Mouse (Mus musculus): ENCODE measurements at regions not wholly inside any gene's neighbourhood (a gene's known extent, or its start where the extent isn't known, plus 50 kb on each side); places are given as distances from the start of the nearest gene placed in this dataset.
"Not testable (repeated sequence)": the region's sequence is repeated elsewhere in the genome, so short reads cannot be mapped to it uniquely, and the experiment has no call there.

DNA sequence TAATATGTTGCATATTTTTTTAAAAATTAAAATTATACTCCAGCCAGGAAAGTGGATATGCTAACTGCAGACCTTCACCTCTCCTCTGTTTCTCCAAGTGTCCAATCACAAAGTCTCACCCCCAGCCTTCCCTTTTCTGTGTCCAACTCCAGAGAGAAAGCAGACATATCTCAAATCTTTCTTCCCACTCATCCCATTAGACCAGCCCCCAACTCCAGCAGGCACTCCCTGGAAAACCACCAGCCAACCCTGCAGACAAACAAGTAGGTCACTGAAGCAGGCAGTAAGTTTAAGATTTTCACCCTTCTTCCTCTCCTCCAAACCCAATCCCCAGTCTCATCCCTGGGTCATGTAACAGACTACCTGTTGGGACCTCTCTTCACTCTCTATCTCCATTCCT lies 94.2 kb upstream of the Ptgfr start:
- DNase-seq (ENCODE audit: low spot score), result no peak

DNA sequence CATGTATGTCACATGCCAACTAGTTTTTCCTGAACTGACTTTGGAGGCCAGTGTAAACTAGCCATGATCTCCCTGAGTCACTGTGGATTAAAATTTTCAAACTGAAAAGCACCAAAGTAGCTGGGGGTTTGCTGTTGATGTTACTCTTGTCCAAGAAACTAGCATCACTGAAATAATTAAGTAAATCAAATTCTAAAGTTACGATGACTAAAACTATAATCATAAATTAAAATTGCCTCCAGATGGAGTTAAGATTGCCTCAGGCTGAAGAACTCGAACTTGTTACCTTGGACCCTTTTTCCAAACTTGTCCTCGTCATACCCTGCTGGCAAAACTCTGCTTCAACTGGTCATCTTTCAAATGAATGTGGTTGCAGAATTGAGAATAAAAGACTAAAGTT lies 93.7 kb upstream of the Ptgfr start:
- no peak for DNase-seq (ENCODE audit: low spot score)

DNA sequence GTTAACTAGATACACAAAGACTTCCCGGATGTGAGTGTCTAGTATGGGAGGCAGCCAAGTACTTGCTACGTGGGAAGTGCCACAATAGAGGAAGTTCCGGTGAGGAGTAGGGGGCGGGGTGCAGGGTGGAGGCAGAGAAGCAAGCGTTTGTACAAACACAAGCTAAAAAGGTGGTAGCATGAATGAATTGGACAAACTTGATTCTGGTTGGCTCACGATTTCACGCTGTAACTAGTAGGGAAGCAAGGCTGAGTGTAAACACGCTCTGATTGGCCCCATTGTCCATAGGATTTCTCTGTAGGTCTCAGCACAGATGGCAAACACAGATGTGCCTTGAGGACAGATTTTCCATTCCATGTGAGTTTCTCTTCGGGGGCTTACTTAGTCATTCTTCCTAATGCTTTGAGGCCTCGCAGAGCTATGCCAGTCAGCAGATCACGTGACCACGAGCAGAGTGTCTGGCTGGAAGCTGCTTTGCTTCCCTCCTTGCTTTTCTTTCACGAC lies 76.6 kb upstream of the Ptgfr start:
- DNase-seq (ENCODE audit: low spot score), result peak; percentile 57

DNA sequence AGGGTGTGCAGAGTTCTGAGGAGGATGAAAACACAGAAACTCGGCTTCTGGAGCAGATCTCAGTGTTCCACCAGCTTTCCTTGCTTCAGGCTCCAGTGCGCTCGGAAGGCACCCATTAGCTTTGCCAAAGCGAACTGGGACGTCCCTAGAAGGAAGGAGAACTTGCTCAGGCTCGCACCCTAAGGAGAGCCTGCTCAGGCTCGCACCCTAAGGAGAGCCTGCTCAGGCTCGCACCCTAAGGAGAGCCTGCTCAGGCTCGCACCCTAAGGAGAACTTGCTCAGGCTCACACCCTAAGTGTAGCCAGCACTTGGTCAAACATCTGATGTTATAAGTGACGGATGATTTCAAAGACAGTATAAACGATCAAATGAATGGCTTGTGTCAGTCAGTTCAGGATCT lies 74.9 kb upstream of the Ptgfr start:
- DNase-seq (ENCODE audit: low spot score), result not testable (repeated sequence)

DNA sequence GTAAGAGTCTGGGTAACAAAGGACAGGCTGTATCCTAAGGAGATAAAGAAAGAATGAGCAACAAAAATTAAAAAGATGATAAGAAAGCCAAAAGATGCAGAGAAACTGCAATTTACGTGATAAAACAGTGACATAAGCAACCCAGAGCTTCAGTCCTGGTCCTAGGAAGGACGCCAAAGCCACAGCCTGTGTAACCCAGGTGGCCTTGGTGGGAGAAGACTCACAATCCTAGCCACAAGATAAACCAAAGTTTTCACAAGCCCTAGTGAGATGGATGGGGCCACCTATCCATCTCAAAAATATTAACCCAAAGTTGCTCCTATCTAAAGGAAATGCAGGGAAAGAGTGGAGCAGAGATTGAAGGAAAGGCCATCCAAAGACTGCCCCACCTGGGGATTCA lies 73.4 kb upstream of the Ptgfr start:
- DNase-seq (ENCODE audit: low spot score), result no peak

DNA sequence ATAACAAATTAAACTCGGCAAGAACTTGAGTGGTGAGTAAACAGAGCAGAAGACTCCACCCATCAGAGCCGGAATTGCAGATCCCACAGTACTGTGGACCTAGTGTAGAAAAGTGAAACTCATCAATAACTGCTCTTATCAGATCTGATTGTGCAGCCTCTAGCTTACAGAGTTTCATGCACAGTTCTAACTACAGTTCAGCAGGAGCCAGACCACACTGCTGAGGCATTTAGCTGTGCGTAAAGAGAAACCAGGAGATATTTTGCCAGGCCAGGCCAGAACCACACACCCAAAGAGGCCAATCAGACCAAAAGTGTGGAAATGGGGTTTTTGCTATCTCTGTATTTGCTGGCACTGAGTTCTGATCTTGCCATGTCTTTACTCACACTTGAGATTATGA lies 71.9 kb upstream of the Ptgfr start:
- no peak for DNase-seq (ENCODE audit: low spot score)

DNA sequence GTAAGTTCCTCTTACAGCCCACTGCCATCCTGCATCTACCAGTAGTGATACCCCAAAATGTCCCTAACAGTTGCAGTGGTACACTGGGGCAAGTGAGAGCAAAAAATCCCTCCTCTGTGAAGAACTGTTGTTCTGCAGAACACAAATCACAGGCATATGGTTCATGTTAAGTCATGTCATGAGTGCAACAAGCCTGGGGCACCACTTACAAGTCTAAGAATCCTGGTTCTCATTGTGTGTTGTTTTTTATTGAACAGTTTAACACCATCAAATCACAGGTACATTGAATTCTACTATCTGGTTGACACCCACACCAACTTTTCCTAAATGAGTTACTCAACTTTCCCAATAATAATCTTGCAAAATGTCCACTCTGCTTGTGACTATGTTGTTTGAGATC lies 71.5 kb upstream of the Ptgfr start:
- no peak for DNase-seq (ENCODE audit: low spot score)

DNA sequence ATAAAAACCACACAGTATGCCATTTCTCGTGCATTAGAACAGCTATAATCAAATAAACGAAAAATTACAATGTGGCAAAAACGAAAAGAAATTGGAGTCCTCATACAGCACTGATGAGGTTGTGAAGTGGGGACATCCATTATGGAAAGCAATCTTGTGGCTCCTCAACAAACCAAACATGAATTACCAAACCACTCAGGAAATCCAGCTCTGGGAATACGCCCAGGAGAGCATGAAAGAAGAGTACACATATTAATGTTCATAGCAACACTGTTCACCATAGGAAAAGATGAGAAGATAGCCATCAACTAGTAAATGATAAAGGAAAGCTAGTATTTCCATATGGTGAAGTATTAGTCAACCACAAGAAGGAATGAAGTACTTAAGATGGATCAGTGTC lies 68.3 kb upstream of the Ptgfr start:
- no peak for DNase-seq (ENCODE audit: low spot score)

DNA sequence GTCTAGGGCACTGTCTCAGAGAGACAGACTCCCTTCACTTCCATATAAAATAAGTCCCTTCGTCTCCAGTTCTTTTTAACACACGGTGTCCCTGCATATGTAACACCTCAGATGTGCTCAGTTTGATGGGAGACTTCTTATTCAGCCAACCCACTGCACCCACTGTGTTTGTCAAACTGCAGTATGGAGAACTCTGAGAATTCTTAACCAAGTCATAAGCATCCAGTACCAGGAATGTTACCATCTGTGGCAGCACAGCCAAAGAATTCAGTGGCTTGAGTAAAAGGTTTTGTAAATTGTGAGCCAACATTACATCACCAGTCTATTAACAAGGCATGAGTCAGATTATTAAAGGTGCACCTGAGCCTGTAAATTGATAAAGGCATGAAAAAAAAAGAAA lies 65.7 kb upstream of the Ptgfr start:
- no peak for DNase-seq (ENCODE audit: low spot score)

DNA sequence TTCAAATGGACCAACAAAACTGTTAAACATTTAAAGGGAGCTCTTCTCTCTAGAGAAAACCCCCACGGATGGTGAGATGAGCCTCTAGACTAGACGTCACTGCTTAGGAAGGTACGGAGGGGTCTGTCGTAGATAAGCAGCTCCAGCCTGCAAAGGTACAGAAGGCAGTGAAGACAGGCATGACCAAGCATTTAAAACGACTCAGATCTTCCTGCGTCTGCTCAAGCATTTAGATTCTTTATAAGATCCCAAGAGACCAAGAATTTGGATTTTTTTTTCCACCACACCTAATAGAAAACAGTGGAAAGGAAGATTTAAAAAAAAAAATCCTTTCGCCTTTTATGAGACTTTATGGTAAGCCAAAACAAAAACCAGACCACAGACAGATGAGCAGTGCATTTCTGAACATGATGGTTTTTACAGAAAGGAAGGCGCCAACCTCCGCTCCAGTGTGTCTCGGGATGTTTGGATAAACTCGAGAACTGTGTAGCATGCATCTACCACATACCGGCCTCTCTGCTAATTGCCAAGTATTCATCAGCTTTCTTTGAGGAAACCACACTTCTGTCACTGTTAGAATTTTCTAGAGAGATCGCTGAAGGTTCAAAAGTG lies 64.9 kb upstream of the Ptgfr start:
- DNase-seq (ENCODE audit: low spot score), result no peak

DNA sequence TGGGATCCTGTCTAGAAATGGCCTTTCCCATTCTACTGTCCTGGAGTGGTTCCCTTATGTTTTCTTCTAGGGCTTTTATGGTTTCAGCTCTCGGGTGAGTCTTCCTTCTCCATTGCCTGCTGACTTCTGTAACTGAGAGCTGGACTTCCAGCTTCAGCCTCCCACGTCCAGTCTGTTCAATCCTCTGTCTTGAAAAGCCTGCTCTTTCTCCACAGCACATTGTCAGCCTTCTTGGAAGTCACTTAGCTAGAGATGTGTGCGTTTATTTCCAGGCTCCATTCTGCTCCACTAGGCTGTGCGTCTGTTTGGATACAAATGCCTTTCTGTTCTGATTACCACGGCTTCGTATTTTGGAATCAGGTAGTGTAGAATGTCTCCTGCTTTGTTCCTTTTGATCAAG lies 62.2 kb upstream of the Ptgfr start:
- DNase-seq (ENCODE audit: low spot score), result no peak

DNA sequence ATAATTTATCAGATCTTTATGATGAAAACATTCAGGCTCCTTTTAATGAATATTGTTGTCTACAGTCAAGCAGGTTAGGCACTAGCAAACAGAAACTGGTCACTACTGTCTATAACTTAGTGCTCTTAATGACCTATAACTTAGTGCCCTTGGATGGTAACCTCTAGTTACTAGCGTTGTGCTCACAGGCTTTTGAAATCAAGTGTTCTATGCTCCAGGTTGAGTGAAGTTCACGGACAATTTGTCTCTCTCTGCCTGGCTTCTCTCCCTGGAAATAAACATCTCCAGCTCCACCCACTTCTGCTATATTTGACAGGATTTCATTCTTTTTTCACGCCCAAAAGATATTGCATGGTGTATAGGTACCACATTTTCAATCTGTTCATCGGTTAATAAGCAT lies 61.7 kb upstream of the Ptgfr start:
- no peak for DNase-seq (ENCODE audit: low spot score)

DNA sequence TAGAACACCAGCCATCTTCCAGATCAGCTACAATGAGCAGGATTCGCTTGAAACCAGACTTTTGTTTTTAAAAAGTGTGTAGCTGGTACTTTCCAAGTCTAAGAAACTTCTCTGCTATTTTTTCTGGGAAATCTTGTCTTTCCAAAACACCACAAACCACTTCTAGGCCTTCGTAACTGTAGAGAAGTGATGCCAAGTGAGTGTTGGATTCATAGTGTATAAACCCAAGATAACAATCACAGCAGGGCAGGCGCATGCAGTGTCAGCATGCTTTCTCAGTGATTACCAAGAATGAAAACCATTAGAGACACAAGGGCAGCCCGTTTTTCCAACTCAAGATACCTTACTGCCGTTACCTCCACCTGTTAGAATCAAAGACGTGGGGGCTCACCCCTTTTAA lies 58.9 kb upstream of the Ptgfr start:
- DNase-seq (ENCODE audit: low spot score), result no peak

DNA sequence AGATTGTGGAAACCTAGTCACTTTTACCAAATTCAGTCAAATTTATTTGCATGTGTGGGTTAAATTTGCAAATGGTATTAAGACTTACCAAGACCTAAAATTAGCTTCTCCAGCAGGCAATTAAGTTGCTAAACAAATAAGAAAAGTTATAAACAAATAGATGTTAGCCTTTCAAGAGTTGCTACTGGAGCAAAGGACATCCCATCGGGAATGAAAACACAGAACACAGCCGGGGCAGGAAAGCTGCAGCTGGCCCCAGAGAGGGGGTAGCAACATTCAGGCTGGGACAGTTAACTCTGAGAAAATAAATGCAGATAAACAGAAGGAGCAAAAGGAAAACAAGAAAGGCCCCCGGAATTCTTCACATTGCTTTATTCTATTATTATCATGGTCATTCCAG lies 57.3 kb upstream of the Ptgfr start:
- no peak for DNase-seq (ENCODE audit: low spot score)

DNA sequence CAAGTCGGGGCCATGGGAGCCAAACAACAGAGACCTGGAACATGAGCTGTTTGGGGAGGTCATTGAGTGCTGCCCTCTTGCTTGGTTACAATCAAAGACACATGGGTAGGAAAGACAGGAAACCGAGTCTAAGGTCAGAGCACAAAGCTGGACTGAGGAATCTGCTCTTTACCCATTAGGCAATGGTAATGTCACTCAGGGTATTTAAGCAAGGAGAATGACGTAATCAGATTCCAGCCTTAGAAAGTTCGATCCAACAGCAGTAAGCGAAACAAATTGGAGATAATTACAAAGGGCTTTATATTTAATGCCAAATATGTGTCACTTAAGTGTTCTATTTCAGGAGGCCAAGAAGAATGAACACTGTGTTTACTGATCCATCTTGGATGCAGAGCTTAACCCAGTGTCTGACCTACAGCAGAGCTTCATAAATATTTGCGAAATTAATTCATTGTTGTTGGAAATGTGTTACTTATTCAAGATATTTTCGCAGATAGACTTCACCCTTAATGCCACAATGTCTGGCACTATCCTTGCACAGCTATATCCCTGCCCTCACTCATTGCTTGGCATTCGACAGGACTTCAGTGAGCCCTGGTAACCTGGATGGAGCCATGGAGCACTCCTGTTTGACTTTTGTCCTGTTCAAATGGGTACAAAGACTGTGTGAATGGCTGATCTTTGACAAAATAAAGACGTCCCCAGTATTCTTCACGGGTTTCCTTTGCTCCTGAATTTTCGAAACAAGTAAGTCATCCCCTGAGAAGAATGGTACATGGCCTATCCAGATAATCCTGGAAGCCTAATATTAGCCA lies 56.2 kb upstream of the Ptgfr start:
- peak; percentile 62 for DNase-seq (ENCODE audit: low spot score)

DNA sequence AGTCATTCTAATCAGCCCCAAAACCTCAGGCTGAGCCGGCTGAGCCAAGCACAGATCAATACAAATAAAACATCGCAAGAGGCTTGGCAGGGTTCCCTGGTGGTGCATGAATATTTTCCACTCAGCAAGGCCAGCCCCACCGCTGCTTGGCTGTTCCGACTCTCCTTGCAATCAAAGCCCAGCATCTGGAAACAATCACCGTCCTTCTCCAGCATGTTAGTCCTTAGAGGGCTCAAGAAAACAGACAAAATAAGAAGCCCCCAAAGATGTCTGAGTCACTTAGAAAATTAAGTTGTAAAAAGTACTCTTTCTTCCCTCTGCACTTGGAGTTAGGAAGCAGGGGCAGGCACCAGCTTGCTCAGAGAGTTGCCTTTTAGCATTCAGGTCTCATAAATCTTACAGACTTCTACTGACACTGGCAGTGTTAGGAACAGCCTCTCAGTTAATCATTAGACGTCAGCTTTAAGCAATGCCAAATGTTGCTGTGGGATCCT lies 54.4 kb upstream of the Ptgfr start:
- peak; percentile 88 for DNase-seq (ENCODE audit: low spot score)

DNA sequence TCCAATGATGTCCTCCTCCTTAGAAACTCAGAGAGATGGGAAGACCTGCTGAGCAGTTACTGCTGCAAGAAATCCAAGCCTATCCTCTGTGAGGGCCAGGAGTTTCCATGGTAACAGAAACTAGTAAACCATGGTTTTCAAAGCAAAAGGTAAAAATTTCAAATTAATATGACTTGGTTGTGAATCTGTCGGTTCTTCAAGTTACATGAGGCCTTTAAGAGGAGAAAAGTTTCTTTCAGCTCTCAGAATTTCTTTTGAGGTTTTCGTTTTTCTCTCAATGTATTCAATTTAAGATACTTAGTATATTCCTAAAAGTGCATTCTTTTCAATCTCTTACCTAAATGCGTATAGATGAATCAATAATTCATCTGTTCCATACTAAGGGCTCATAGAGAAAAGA lies 53.9 kb upstream of the Ptgfr start:
- DNase-seq (ENCODE audit: low spot score), result no peak

DNA sequence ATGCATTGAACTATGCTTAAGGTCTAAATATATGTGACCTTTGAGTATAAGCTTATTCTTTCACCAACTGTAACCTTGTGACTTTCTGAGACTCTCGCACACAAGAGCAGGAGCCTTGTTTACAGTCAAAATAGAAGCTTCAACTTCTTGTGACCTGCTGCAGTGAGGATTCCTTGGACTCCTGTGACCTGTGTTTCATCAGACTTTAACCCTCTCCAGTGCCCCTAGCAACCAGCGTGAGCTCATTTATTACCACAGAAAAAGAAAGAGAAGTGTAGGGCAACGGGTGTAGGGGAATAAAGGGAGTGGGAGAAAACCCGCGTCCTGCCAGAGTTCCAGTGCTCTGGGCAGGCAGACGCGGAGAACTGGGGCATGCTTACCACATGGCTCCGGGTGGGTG lies 52.3 kb upstream of the Ptgfr start:
- DNase-seq (ENCODE audit: low spot score), result peak; percentile 57
